Mouse (Mus musculus): ENCODE measurements around the gene Ppp4c. TPM values are rescaled to one million over a fixed set of nuclear protein-coding genes. Genes with fewer than 3 reads are reported as not detected.

The Ppp4c gene
- polyA plus RNA-seq, 1 experiment from 2014 or later: 325 TPM

DNA sequence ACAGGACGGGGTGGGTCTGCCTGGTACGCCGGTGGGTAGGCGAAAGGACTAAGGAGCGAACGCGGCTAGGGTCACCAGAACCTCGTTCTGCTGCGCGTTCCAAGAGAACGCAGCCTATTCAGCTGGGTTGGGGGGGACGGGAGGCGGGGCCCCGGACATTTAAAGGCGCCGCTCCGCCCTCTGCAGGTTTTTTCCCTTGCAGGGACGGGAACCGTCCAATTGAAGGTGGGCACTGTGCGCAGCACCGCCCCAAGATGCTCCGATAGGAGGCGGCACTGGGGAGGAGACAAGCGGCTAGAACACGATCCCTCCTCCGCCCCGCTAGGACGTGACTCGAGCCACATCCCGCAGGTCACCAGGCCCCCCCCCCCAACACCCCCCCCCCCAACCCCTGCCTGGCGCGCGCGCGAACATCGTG is 6.8 kb upstream of the Ppp4c start:
- WGBS: under 1% methylated on average over 35 of the region's 36 CpGs
- peaks cover 53% of the 10 kb centered on the region for H3K36me3 ChIP-seq

DNA sequence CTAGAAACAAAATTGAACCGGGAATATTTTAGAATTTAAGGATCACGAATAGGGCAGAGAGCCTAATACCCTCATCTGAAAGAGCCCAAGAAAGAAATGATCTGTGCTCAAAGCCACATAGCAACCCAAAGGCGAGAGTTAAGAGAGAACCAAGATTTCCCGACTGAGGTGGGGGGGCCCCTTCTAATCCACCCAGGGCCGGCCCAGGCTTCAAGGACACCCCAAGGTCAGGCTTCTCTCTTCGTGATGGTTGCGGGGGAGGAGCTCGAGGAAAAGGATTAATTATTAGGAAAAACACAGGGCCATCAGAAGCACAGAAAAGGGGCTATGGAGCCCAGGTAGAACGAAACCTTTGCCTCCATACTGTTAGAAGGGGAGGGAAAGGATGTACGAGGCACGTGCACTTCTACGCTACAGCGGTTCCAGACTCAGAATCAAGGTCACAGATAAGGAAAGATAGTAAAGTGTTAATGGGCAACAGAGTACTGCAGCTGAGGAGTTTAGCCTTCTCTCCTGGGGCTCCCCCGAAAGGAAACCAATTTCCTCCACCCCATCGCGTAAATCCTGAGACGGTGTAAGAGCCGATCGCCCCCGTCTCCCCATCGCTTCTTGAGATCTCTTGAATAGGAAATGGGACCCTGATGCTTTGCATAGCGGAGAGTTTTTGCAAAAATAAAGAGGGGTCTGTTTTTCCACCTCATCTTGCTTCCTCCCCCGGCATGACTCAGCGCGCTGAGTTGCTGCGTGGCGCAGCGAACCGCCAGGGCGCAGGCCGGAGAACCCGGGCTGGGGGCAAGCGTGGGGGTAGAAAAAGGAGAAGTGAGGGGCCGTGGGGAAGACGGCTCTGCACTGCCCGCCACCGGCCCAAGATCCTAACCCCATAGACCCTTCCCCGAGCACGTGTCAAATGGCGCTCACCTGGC is 6.1 kb upstream of the Ppp4c start:
- DNase-seq (ENCODE audit: low spot score): no peak
- H3K4me1 ChIP-seq: peaks cover 50% of the 10 kb centered on the region
- H3K4me3 ChIP-seq: peak overlapping the region; percentile 94
- H3K36me3 ChIP-seq: peaks cover 53% of the 10 kb centered on the region
- no peaks in the 10 kb centered on the region for H3K9me3 ChIP-seq
- WGBS: under 1% methylated on average over 40 of the region's 40 CpGs
- no peaks in the 10 kb centered on the region for H3K27me3 ChIP-seq (ENCODE audit: insufficient read depth, poor library complexity, severe bottlenecking)
- H3K27ac ChIP-seq: peak overlapping the region; percentile 99

More for the DNA sequence above, 6.8 kb upstream of the Ppp4c start:
- H3K4me3 ChIP-seq: peak overlapping the region; percentile 94
- H3K27ac ChIP-seq: peak overlapping the region; percentile 99
- peak; percentile 99 for DNase-seq (ENCODE audit: low spot score)
- no peaks in the 10 kb centered on the region for H3K9me3 ChIP-seq
- no peaks in the 10 kb centered on the region for H3K27me3 ChIP-seq (ENCODE audit: insufficient read depth, poor library complexity, severe bottlenecking)
- peaks cover 50% of the 10 kb centered on the region for H3K4me1 ChIP-seq

DNA sequence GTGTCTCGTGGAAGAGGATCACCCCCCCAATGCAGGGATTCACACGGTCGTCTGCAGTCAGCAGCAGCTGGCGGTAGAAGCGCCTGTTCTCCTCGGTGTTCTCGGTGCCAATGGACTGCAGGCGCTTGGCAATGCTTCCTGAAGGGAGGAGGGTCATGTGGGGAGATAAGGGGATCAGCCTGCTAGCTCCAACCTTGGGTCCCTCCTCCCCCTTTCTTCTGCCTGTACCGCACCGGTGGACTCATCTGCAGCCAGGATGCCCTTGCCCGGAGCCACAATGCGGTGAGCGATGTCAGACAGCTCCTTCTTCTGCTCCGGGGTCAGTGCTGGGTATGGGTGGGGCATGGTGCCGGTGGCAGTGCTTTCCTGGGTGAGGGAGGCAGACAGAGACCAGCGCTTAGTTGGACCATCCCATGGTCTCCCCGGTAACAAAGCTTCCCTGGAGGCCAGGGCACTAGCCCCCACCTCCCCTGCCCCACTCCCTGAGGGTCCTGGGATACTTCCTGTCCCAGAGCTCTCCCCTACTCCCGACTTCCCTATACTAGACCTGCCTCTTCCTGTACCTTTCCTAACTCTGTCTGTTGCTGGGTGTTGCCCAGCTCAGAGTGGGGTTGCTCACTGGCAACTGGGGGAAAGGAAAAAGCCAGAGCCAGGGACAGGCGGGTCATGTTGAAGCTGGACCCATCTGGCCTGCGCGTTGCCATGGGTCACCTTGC is 5.3 kb upstream of the Ppp4c start, which contains the start of gene Fam57b:
Fam57b (plus strand) TSS at position 258 of the 716 bp plus-strand sequence.
- no peak for DNase-seq (ENCODE audit: low spot score)
- no peaks in the 10 kb centered on the region for H3K27me3 ChIP-seq (ENCODE audit: insufficient read depth, poor library complexity, severe bottlenecking)
- H3K36me3 ChIP-seq: peaks cover 47% of the 10 kb centered on the region
- WGBS: 17% methylated on average over 21 of the region's 21 CpGs
- H3K4me3 ChIP-seq: peak within 1 kb of the TSS; percentile 94
- peaks cover 52% of the 10 kb centered on the region for H3K4me1 ChIP-seq
- peak within 1 kb of the TSS; percentile 99 for H3K27ac ChIP-seq
- no peaks in the 10 kb centered on the region for H3K9me3 ChIP-seq

DNA sequence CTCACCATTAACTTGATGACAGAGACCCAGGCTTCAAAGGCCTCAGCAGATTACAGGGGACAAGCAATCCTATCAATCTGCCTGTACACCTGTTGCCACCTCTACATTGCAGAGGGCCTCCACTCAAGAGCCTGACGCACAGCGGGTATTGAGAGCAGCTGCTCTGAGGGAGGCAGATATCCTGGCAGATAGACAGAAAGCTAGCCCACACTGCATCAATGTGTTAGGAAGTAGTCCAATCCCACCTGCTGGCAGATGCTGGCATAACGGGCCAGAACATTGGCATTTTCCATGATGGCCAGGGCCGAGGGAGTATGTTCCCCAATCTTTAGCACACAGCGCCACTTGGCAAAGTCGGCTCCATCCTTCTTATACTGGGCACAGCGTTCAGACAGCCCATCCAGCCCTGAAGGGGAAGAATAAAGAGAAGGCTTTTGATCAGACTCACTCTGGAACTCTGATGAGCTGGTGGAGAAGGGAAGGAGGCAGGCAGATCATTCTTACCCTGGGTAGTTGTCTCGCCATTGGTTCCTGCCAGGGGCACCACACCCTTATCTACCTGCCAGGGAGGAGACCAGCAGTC is 4.1 kb upstream of the Ppp4c start:
- Histone ChIP-seq H3K36me3 (peaks cover 44% of the 10 kb centered on the region), H3K27me3 (ENCODE audit: insufficient read depth, poor library complexity, severe bottlenecking) (no peaks in the 10 kb centered on the region), H3K9me3 (no peaks in the 10 kb centered on the region), H3K27ac (peak overlapping the region; percentile 56; the same call in 1 of the 2 replicates), H3K4me3 (peak overlapping the region; percentile 94), H3K4me1 (peaks cover 53% of the 10 kb centered on the region)
- 78% methylated on average over 8 of the region's 8 CpGs for WGBS
- DNase-seq (ENCODE audit: low spot score): no peak

DNA sequence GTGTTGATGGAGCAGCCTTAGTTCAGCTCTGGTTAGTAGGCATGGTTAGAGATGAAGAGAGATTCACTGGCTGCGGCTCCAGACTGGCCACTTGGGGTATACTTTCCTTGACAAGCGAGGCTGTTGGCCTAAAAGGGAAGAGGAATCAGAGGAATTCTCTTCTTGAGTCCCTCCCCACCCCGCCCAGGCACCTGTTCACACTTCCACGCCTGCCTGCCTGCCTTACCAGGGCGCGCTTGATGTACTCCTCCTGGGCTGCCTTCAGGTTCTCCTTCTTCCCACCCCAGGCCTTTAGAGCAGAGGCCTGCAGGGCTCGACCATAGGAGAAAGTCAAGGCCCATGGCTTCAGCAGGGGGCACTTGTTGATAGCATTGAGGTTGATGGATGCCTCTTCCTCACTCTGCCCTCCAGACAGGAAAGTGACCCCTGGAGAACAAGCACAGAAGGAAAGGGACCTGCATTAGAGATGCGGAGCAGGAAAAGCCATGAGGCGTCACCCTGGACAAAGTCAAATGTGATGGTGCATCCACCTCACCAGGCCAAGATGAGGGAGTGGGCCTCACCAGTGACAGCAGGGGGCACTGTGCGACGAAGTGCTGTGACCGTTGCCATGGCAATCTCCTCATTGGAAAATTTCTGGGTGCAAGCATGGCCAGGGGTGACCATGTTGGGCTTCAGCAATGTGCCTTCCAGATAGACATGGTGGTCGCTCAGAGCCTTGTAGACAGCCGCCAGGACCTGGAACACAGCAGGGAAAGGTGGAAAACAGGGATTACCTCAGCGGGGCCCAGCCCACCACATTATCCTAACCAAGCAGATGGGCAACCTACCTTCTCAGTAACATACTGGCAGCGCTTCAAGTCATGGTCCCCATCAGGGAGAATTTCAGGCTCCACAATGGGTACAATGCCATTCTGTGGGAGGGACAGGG is 3.4 kb upstream of the Ppp4c start:
- peaks cover 56% of the 10 kb centered on the region for H3K4me1 ChIP-seq
- DNase-seq (ENCODE audit: low spot score): no peak
- 83% methylated on average over 16 of the region's 16 CpGs for WGBS

DNA sequence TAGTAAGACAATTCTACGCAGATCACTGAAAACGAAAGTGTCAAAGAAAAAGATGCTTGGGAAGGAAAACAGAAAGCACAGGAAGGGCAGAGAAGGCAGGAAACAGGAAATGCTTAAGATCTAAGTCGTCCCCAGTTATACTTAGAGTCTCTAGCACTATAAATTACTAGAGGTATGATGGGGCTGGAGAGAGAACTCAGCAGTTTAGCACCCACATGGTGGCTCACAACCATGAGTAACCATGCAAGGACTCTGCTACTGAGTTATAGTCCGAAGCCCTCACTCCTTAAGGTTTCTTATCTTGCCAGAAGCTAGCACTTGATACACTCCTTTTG is 1.9 kb upstream of the Ppp4c start:
- WGBS: 57% methylated on average over 4 of the region's 4 CpGs
- Histone ChIP-seq H3K4me1 (peaks cover 48% of the 10 kb centered on the region), H3K36me3 (peaks cover 59% of the 10 kb centered on the region), H3K27ac (no peak overlapping the region), H3K4me3 (no peak overlapping the region), H3K9me3 (no peaks in the 10 kb centered on the region), H3K27me3 (ENCODE audit: insufficient read depth, poor library complexity, severe bottlenecking) (no peaks in the 10 kb centered on the region)
- no peak for DNase-seq (ENCODE audit: low spot score)

More for the DNA sequence above, 3.4 kb upstream of the Ppp4c start:
- peaks cover 45% of the 10 kb centered on the region for H3K36me3 ChIP-seq
- H3K27me3 ChIP-seq (ENCODE audit: insufficient read depth, poor library complexity, severe bottlenecking): no peaks in the 10 kb centered on the region
- H3K9me3 ChIP-seq: no peaks in the 10 kb centered on the region
- peak overlapping the region; percentile 94 for H3K4me3 ChIP-seq
- H3K27ac ChIP-seq: peak overlapping the region; percentile 56; the same call in 1 of the 2 replicates

DNA sequence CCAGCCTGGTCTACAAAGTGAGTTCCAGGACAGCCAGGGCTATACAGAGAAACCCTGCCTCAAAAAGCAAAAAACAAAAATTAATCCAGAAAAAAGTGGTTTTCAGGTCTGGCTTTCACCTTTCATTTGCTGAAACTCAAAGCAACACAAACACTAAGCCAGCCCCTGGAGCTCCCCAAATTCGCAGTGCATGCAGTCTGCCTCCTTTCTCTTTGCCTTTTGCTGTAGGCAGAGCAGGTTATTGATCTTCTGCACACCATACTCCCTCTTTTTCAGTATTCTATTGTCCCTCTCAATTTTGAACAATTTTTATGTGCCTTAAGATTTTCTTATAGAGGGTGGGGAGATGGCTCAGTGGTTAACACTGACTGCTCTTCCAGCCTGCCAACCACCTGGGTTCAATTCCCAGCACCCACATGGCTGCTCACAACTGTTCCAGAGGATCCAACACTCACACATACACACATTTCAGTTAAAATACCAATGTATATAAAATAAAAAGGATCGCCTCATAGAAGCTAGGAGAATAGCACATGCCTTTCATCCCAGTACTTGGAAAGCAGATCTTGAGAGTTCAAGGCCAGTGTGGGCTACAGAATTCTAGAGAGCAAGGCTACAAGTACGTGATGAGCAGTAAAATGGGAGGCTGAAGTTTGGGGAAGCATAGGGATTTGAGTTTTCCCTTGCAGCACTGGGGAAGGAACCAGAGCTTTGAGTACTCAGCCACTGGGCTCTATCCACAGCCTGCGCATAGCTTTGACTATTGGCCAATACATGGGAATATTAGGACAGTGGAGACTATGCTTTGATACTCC is 1.4 kb upstream of the Ppp4c start:
- WGBS: 70% methylated on average over 4 of the region's 4 CpGs
- H3K4me3 ChIP-seq: peak overlapping the region; percentile 95
- peaks cover 65% of the 10 kb centered on the region for H3K36me3 ChIP-seq
- no peaks in the 10 kb centered on the region for H3K9me3 ChIP-seq
- no peak for DNase-seq (ENCODE audit: low spot score)
- H3K4me1 ChIP-seq: peaks cover 48% of the 10 kb centered on the region
- no peaks in the 10 kb centered on the region for H3K27me3 ChIP-seq (ENCODE audit: insufficient read depth, poor library complexity, severe bottlenecking)
- H3K27ac ChIP-seq: no peak overlapping the region

DNA sequence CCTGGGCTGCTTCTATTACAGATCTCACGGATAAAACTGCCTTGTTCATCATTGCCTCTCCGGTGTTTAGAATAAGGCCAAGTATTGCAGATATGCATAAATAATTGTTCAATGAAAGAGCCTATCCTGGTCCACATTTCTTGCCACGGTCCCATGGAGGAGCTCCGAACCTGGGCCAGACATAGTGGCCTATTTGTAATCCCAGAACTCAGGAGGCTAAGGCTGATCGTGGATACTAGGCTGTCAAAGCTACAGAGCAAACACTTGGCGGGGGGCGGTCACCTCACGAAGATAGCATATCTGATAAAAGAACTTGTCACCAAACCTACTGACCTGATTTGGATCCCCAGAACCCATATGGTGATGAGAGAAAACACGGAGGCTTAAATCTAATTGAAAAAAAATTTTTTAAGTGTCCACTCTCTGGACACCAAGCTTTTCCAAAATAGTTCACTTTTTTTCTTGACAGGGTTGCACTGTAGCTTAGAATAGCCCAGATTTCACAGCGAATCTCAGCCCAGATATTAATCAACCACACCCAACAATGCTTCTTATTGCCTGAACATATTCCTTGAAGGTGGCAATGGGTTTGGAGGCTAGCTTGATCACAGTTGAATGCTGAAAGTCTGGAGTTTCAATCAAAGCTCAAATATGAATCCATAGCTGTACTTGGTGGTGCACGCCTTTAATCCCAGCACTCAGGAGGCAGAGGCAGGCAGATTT is 586 bp upstream of the Ppp4c start:
- DNase-seq (ENCODE audit: low spot score): no peak
- 19% methylated on average over 11 of the region's 11 CpGs for WGBS
- Histone ChIP-seq H3K9me3 (no peaks in the 10 kb centered on the region), H3K4me3 (peak overlapping the region; percentile 95), H3K27me3 (ENCODE audit: insufficient read depth, poor library complexity, severe bottlenecking) (no peaks in the 10 kb centered on the region), H3K36me3 (peaks cover 70% of the 10 kb centered on the region), H3K4me1 (peaks cover 45% of the 10 kb centered on the region), H3K27ac (peak overlapping the region; percentile 97)

DNA sequence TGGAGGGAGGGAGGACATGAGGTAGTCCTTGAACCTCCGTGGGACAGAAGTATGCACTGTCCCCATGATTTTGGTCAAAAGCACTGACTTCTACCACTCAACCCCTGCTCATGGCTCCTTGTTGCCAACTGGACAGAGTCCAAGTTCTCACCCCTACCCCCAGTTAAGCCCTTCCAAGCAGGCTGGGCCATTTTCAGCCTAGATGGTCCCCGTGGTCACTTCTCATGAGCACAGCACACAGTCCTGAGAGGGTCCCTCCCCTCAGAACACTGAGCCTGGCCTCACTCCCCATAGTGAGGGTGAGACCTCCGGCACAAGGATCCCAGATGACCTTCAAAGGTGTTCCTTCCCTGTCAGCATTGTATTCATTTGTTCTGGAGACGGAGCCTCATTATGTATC is 3.2 kb downstream of the Ppp4c start:
- Histone ChIP-seq H3K9me3 (no peaks in the 10 kb centered on the region), H3K4me1 (peaks cover 23% of the 10 kb centered on the region), H3K4me3 (no peak overlapping the region), H3K36me3 (peaks cover 69% of the 10 kb centered on the region), H3K27me3 (ENCODE audit: insufficient read depth, poor library complexity, severe bottlenecking) (no peaks in the 10 kb centered on the region), H3K27ac (no peak overlapping the region)
- 92% methylated on average over 4 of the region's 4 CpGs for WGBS
- no peak for DNase-seq (ENCODE audit: low spot score)

DNA sequence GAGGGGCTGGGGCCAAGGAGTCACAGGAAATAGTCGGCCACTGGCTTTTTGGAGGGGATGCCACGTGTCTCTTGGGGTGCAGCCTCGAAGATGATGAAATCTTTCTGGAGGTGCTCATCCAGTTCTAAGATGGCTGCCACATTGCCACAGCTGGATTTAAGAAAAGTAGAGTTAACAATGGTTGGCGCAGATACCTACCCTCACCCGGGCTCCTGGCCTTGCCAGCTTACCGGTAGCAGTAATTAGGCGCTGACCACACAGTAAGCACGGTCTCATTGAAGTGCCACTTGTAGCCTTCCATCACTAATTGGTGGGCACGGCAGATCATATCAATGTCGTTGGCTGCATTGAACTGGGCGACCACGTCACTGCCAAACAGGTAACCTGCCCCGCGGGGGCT is 6.2 kb downstream of the Ppp4c start:
- H3K27me3 ChIP-seq (ENCODE audit: insufficient read depth, poor library complexity, severe bottlenecking): no peaks in the 10 kb centered on the region
- peaks cover 75% of the 10 kb centered on the region for H3K36me3 ChIP-seq
- no peaks in the 10 kb centered on the region for H3K9me3 ChIP-seq
- WGBS: 89% methylated on average over 14 of the region's 14 CpGs
- no peak overlapping the region for H3K4me3 ChIP-seq
- H3K27ac ChIP-seq: no peak overlapping the region
- no peak for DNase-seq (ENCODE audit: low spot score)
- H3K4me1 ChIP-seq: peaks cover 34% of the 10 kb centered on the region

DNA sequence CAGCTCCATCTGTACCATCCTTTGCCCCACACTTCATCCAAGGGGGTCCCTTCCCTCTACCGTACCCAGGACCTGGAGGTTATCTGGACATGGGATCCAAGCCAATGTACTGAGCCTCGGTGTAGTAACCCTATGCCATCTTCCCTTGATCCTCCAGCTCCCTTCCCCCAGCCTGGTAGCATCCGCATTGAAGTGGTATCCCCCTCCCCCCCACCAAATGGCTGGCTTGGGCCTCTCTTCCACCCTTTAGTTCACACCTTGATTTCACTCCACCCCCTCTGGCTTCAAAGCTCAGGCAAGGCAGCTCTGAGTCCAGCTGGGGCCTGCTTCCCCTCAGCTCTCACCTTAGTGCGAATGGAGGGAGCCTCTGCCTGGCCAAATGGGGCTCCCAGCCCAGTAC is 7.2 kb downstream of the Ppp4c start:
- Histone ChIP-seq H3K27me3 (ENCODE audit: insufficient read depth, poor library complexity, severe bottlenecking) (no peaks in the 10 kb centered on the region), H3K9me3 (no peaks in the 10 kb centered on the region), H3K27ac (no peak overlapping the region), H3K4me1 (peaks cover 34% of the 10 kb centered on the region), H3K4me3 (no peak overlapping the region), H3K36me3 (peaks cover 68% of the 10 kb centered on the region)
- WGBS: 72% methylated on average over 4 of the region's 4 CpGs
- no peak for DNase-seq (ENCODE audit: low spot score)

Data from heart, embryonic 10.5 days (tissue).